Mouse (Mus musculus) testis, adult 2 months (tissue): Measurements from ENCODE around the gene Zfp235.

ENCODE experiments used
- CTCF ChIP-seq: fragments of 200-500 bp; IDR thresholded peaks from 2 replicates; pipeline ENCODE4 v1.5.1; 2012; ENCODE audit warnings: low read depth, mild to moderate bottlenecking, inconsistent platforms, low read length, moderate library complexity; ENCODE audit not compliant: control insufficient read depth, insufficient read depth, insufficient replicate concordance
- POLR2A ChIP-seq: fragments of 200-500 bp; IDR thresholded peaks from 2 replicates; pipeline ENCODE4 v1.6.1; 2012; ENCODE audit warnings: low read depth, mild to moderate bottlenecking, inconsistent platforms, low read length, moderate library complexity; ENCODE audit not compliant: control insufficient read depth

GRCm38 (mm10) chr7:24087485-24088125 lies 46.4 kb upstream of the Zfp235 start:
- TF ChIP-seq CTCF: no peak
- no peak for TF ChIP-seq POLR2A
